Mouse (Mus musculus) mesoderm, embryonic 11.5 days (tissue): Measurements from ENCODE around the gene Apcs.

ENCODE experiments used
- DNase-seq: peaks from one replicate; pipeline ENCODE4 v3.0.0-alpha.2; 2012; ENCODE audit warnings: low read depth, low spot score

Gene Apcs

GRCm38 (mm10) chr1:172894777-172895357 is at the start of gene Apcs:
Gene Apcs, minus strand, starts transcription at chr1:172895041.
- no peak for DNase-seq

- DNase-seq, result no peak
Measured at GRCm38 (mm10) chr1:172932197-172932596, 37.4 kb upstream of the Apcs start.

- no peak for DNase-seq
Measured at GRCm38 (mm10) chr1:172918450-172918849, 23.6 kb upstream of the Apcs start.

GRCm38 (mm10) chr1:172917115-172917514 is 22.3 kb upstream of the Apcs start:
- DNase-seq, result no peak

- no peak for DNase-seq
Measured at GRCm38 (mm10) chr1:172903313-172903712, 8.5 kb upstream of the Apcs start.

GRCm38 (mm10) chr1:172895435-172895834 is 594 bp upstream of the Apcs start:
- no peak for DNase-seq

- DNase-seq, result no peak
Measured at GRCm38 (mm10) chr1:172876675-172877074, 18.2 kb downstream of the Apcs start.

GRCm38 (mm10) chr1:172875265-172875664 is 19.6 kb downstream of the Apcs start:
- DNase-seq, result no peak

DNA sequence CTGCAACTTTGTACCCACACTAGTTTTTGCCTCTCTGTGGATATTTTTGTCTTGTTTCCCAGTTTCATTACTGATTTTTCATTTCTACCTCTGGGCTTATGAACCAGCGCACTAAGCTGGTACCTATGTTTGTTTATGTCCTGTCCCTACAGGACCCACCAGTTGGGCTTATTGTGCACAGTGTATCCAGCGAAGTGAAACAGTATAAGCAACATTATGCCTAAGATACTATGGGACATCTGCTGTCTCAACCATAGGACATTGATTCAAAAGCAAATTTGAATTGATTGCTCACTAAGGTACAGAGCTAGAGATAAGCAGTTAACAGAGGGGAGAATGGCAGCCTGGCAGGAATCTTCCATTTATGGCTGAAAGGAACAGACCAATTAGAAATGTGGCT is 46.7 kb downstream of the Apcs start:
- no peak for DNase-seq

- DNase-seq, result no peak
Measured at GRCm38 (mm10) chr1:172847044-172847761, 47.6 kb downstream of the Apcs start.
